Mouse (Mus musculus) ES-Bruce4 (cell line): ENCODE results near the gene 2810006K23Rik. TPM values are rescaled to one million over a fixed set of nuclear protein-coding genes. Genes with fewer than 3 reads are reported as not detected.

Experiments
- H3K27ac ChIP-seq: 2 replicates; pipeline ENCODE4 v1.5.1; 2012; ENCODE audit warnings: low read length, inconsistent platforms; ENCODE audit not compliant: insufficient read depth
- H3K27me3 ChIP-seq: 2 replicates; pipeline ENCODE4 v1.6.1; 2012; ENCODE audit warnings: mild to moderate bottlenecking, low read length, inconsistent platforms; ENCODE audit not compliant: control insufficient read depth, poor library complexity, insufficient read depth, severe bottlenecking
- H3K36me3 ChIP-seq: 2 replicates; pipeline ENCODE4 v1.6.1; 2012; ENCODE audit warnings: inconsistent platforms, mild to moderate bottlenecking, low read length, moderate library complexity; ENCODE audit not compliant: control insufficient read depth, poor library complexity, insufficient read depth, severe bottlenecking
- H3K4me1 ChIP-seq: one replicate; pipeline ENCODE4 v1.8.1; 2011; ENCODE audit warnings: low read length; ENCODE audit not compliant: control insufficient read depth, insufficient read depth
- H3K4me3 ChIP-seq: 2 replicates; pipeline ENCODE4 v1.5.1; 2011; ENCODE audit warnings: low read depth, mild to moderate bottlenecking, low read length
- H3K9ac ChIP-seq: 2 replicates; pipeline ENCODE4 v1.6.1; 2012; ENCODE audit warnings: low read depth, mild to moderate bottlenecking, inconsistent platforms; ENCODE audit not compliant: poor library complexity, severe bottlenecking
- H3K9me3 ChIP-seq: replicated peaks from 2 replicates; pipeline ENCODE4 v1.6.1; 2012; ENCODE audit warnings: mild to moderate bottlenecking, low read length, inconsistent platforms; ENCODE audit not compliant: control insufficient read depth, poor library complexity, insufficient read depth, severe bottlenecking
- CTCF ChIP-seq: IDR thresholded peaks from one replicate; pipeline ENCODE4 v1.8.1; 2011; ENCODE audit warnings: low read depth, low read length
- EP300 ChIP-seq: IDR thresholded peaks from 2 replicates; pipeline ENCODE4 v1.6.1; 2011; ENCODE audit warnings: low read depth, low read length; ENCODE audit not compliant: insufficient read depth
- POLR2A ChIP-seq: IDR thresholded peaks from one replicate; pipeline ENCODE4 v1.8.1; 2011; ENCODE audit warnings: low read length; ENCODE audit not compliant: insufficient read depth
- polyA plus RNA-seq: library from polyadenylated mRNA; stranded (reverse); fragments of >200 nt; gene quantifications from 2 replicates; pipeline ENCODE4 v1.2.4, GENCODE M21; 2011; ENCODE audit warnings: low read depth; ENCODE audit not compliant: missing spikeins, insufficient read depth, insufficient read length

The 2810006K23Rik gene
- polyA plus RNA-seq, 1 experiment: 15.4 TPM

- no peaks in the 10 kb centered on the region for H3K9me3 ChIP-seq
- H3K27me3 ChIP-seq: no peaks in the 10 kb centered on the region
- no peak overlapping the region for H3K4me3 ChIP-seq
- H3K36me3 ChIP-seq: peaks cover 82% of the 10 kb centered on the region
- TF ChIP-seq CTCF (no peak), POLR2A (no peak), EP300 (no peak)
- no peak overlapping the region for H3K27ac ChIP-seq
- no peak overlapping the region for H3K9ac ChIP-seq
- H3K4me1 ChIP-seq: no peaks in the 10 kb centered on the region
Measured at GRCm38 (mm10) chr5:124387932-124388331, 60.0 kb downstream of the 2810006K23Rik start.

Other genes with a start within 250 kb of the 2810006K23Rik start
- gene Abcb9, start 232.3 kb upstream of the 2810006K23Rik start, polyA plus RNA-seq: 0.49 and 0.79 TPM in 2 replicates
- 4.6 and 6.0 TPM in 2 replicates for gene Ogfod2, start 215.8 kb upstream of the 2810006K23Rik start, polyA plus RNA-seq
- gene Arl6ip4, start 212.0 kb upstream of the 2810006K23Rik start, polyA plus RNA-seq: 73.7 and 82.5 TPM in 2 replicates
- 13.0 and 13.1 TPM in 2 replicates for gene Pitpnm2, start 78.3 kb upstream of the 2810006K23Rik start, polyA plus RNA-seq
- gene Mphosph9, start 117 bp upstream of the 2810006K23Rik start, polyA plus RNA-seq: 18.9 and 21.7 TPM in 2 replicates
- 122 and 125 TPM in 2 replicates for gene Cdk2ap1, start 35.0 kb downstream of the 2810006K23Rik start, polyA plus RNA-seq
- gene Sbno1, start 97.9 kb downstream of the 2810006K23Rik start, polyA plus RNA-seq: 177 and 189 TPM in 2 replicates
- gene Kmt5a, start 111.8 kb downstream of the 2810006K23Rik start, polyA plus RNA-seq: 166 and 187 TPM in 2 replicates
- 4.7 and 6.3 TPM in 2 replicates for gene Rilpl2, start 150.3 kb downstream of the 2810006K23Rik start, polyA plus RNA-seq
- gene Snrnp35, start 155.0 kb downstream of the 2810006K23Rik start, polyA plus RNA-seq: 27.1 and 28.6 TPM in 2 replicates
- 16.6 and 18.0 TPM in 2 replicates for gene Rilpl1, start 203.3 kb downstream of the 2810006K23Rik start, polyA plus RNA-seq
- gene Tmed2, start 212.6 kb downstream of the 2810006K23Rik start, polyA plus RNA-seq: 193 and 281 TPM in 2 replicates
- 13.2 and 13.7 TPM in 2 replicates for gene Ddx55, start 224.8 kb downstream of the 2810006K23Rik start, polyA plus RNA-seq